Mouse (Mus musculus) spleen, adult 2 months (tissue): ENCODE measurements around the gene BC034090. TPM values are rescaled to one million over a fixed set of nuclear protein-coding genes. Genes with fewer than 3 reads are reported as not detected.
A peak's percentile ranks its signal among the peaks of the same experiment; 100 is the strongest.

Experiments used
- DNase-seq, 2 experiments: peaks; one replicate each; pipeline versions ENCODE4 v3.0.0 to v3.0.0-alpha.2; 2012 to 2021; ENCODE audit warnings: low spot score in 2 of 2, low read depth in 1 of 2
- H3K27ac ChIP-seq: fragments of 200-500 bp; 2 replicates; pipeline ENCODE4 v1.5.1; 2012; ENCODE audit warnings: low read length, inconsistent platforms; ENCODE audit not compliant: insufficient read depth
- H3K27me3 ChIP-seq: fragments of 200-500 bp; 2 replicates; pipeline ENCODE4 v1.6.1; 2012; ENCODE audit warnings: mild to moderate bottlenecking, moderate library complexity, low read length, inconsistent platforms; ENCODE audit not compliant: control insufficient read depth, insufficient read depth
- H3K36me3 ChIP-seq: fragments of 200-500 bp; 2 replicates; pipeline ENCODE4 v1.6.1; 2012; ENCODE audit warnings: mild to moderate bottlenecking, low read length, inconsistent platforms; ENCODE audit not compliant: control insufficient read depth, insufficient read depth
- H3K4me1 ChIP-seq: fragments of 200-500 bp; 2 replicates; pipeline ENCODE4 v1.6.1; 2011; ENCODE audit warnings: inconsistent platforms; ENCODE audit not compliant: control insufficient read depth, insufficient read depth, insufficient read length
- H3K4me3 ChIP-seq: fragments of 200-500 bp; 2 replicates; pipeline ENCODE4 v1.5.1; 2011; ENCODE audit warnings: mild to moderate bottlenecking, inconsistent platforms; ENCODE audit not compliant: insufficient read depth, insufficient read length; ENCODE audit errors: extremely low read depth
- CTCF ChIP-seq: fragments of 200-500 bp; IDR thresholded peaks from 2 replicates; pipeline ENCODE4 v1.5.1; 2011; ENCODE audit warnings: mild to moderate bottlenecking, inconsistent platforms; ENCODE audit not compliant: insufficient read depth, insufficient read length, insufficient replicate concordance; ENCODE audit errors: extremely low read depth
- POLR2A ChIP-seq: fragments of 200-500 bp; IDR thresholded peaks from 2 replicates; pipeline ENCODE4 v1.6.1; 2011; ENCODE audit warnings: low read depth, low read length, inconsistent platforms
- WGBS: fragments of 180-500 bp; shearing (Covaris S2); methylation state at CpG from one replicate; pipeline ENCODE4 v1.1.7; 2018; 5-methylcytosine and 5-hydroxymethylcytosine counted together
- polyA plus RNA-seq: library from polyadenylated mRNA; depleted of rRNA; stranded (reverse); fragments of >200 nt; gene quantifications from 2 replicates; pipeline ENCODE4 v1.2.3, GENCODE M21; 2012; rRNA removed

BC034090 gene
- 2.7 and 3.3 TPM in 2 replicates for polyA plus RNA-seq

DNA sequence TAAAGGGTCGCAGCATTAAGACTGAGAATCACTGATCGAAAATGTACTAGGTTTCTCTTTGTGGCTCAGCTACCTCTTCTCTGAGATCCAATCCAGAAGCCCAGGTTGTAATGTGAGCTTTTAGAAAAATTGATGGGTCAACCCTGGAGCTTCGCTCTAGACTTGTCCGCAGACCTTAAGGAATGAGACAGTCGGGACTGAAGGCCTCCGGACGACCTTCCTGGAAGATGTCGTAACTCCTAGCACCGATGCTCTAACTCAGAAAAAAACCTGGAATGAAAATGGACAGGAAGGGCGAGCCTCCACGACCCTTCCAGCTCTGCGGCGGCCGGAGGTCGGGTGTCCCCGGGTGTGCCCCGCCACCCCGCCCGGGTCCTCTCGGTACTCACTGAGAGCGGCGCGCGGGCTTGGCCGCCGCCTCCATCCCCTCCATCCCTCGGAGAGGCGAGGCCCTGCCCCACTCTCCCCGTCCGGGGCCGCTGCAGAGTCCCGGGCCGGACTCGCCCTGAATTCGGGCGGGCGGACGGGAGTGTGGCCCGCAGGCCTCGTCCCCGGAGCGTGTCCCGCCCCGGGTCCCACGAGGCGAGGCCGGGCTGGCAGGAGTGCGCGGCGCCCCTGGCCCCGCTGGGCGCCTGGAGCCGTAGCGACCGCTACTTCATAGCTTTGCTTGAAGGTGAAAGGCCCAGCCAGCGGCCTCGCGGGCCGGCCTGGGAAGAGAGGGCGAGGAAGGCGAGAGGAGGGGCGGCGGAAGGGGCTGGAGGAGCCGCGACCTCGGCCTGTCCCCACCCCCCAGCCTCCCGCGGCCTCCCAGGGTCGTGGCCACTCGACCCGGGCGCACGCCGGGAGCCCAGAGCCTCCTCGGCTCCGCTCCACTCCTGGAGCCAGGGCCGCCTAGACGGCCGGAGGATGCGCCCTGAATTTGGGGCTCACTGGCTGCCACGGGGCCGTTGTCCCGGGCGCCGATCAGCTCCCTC is at the start of gene BC034090:
Gene BC034090, minus strand, starts transcription at position 648 of the 974 bp plus-strand sequence.
- peaks cover 9% of the 10 kb centered on the region for H3K4me1 ChIP-seq
- TF ChIP-seq CTCF = no peak
- no peak for TF ChIP-seq POLR2A
- H3K36me3 ChIP-seq = no peaks in the 10 kb centered on the region
- H3K27ac ChIP-seq = no peak within 1 kb of the TSS
- peaks cover 15% of the 10 kb centered on the region for H3K27me3 ChIP-seq
- H3K4me3 ChIP-seq = peak within 1 kb of the TSS; percentile 41; the same call in 1 of the 2 replicates
- 6% methylated on average over 83 of the region's 85 CpGs for WGBS
- no peak for DNase-seq

DNA sequence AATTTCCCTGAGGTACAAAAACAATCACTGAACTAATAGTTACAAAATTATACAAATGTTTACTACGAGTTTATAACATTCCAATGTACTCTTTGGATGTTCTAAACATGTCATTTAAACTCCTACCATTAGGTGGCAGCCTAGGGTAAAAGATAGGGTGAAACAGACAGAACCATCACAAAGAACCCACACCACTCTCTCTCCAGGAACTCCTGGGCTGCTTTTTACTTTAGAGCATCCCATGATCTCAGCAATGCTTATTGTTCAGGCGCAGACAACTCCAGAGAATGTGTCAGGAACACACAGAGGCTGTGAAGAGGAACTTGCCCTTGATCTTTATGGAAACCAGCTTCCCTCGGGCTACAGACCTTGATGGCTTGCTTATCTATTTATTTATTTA is 49.2 kb upstream of the BC034090 start:
- DNase-seq = peak in 1 of 2 experiments; percentile 40
- WGBS = 38% methylated on average over 3 of the region's 3 CpGs
- Histone ChIP-seq H3K27ac (no peak overlapping the region), H3K36me3 (peaks cover 10% of the 10 kb centered on the region), H3K4me1 (no peaks in the 10 kb centered on the region), H3K27me3 (no peaks in the 10 kb centered on the region), H3K4me3 (no peak overlapping the region)
- no peak for TF ChIP-seq POLR2A
- peak; percentile 8; the same call in 1 of the 2 replicates for TF ChIP-seq CTCF

DNA sequence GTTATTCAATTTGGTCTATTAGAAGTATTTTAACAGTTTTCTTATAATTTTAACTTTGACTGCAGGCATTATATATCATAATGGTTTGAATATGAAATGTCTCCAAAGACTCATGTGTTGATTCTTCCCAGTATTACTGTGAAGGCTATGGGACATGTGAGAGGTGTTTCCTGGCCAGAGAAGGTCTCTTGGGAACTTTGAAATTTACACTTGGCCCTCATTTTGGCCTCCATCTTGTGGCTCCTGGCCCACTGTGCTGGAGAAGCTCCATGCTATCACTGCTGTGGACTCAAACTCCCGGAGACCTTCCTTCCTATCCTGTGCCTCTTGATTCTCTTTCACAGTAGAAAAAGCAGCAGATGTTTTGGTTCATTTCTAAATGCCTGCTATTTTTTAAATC is 45.2 kb upstream of the BC034090 start:
- no peak for TF ChIP-seq CTCF
- TF ChIP-seq POLR2A = no peak
- H3K27me3 ChIP-seq = no peaks in the 10 kb centered on the region
- H3K36me3 ChIP-seq = peaks cover 15% of the 10 kb centered on the region
- no peak for DNase-seq
- WGBS = 81% methylated on average over 1 of the region's 1 CpGs
- no peaks in the 10 kb centered on the region for H3K4me1 ChIP-seq
- no peak overlapping the region for H3K27ac ChIP-seq
- H3K4me3 ChIP-seq = no peak overlapping the region

DNA sequence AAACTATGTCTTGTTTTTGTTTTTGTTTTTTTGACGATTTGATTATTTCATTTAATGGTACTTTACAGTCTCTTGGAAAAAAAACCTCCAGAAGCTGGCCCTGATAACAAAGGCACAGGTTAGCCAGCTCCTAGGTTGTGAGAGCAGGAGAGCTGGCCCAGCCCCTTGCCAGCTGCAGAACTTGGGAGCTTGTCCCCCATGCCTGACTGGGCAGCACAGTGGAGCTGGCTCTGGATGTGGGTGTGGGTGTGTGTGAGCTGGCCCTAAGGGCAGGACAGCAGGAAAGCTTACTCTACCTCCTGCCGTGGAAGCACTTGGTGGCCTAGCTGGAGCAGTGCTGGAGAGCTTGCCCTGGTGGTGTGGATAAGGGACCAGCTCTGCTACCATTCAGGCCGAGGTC is 43.8 kb upstream of the BC034090 start:
- Histone ChIP-seq H3K27me3 (no peaks in the 10 kb centered on the region), H3K36me3 (peaks cover 16% of the 10 kb centered on the region), H3K27ac (no peak overlapping the region), H3K4me3 (no peak overlapping the region), H3K4me1 (no peaks in the 10 kb centered on the region)
- no peak for DNase-seq
- no peak for TF ChIP-seq CTCF
- TF ChIP-seq POLR2A = no peak
- WGBS = 98% methylated on average over 3 of the region's 3 CpGs

GRCm38 (mm10) chr1:155283808-155284207 is 39.6 kb upstream of the BC034090 start:
- Histone ChIP-seq H3K27ac (no peak overlapping the region), H3K36me3 (peaks cover 14% of the 10 kb centered on the region), H3K4me3 (no peak overlapping the region), H3K4me1 (no peaks in the 10 kb centered on the region), H3K27me3 (no peaks in the 10 kb centered on the region)
- no peak for TF ChIP-seq POLR2A
- no peak for TF ChIP-seq CTCF
- DNase-seq = peak in 1 of 2 experiments; percentile 26
- WGBS = 35% methylated on average over 7 of the region's 7 CpGs

DNA sequence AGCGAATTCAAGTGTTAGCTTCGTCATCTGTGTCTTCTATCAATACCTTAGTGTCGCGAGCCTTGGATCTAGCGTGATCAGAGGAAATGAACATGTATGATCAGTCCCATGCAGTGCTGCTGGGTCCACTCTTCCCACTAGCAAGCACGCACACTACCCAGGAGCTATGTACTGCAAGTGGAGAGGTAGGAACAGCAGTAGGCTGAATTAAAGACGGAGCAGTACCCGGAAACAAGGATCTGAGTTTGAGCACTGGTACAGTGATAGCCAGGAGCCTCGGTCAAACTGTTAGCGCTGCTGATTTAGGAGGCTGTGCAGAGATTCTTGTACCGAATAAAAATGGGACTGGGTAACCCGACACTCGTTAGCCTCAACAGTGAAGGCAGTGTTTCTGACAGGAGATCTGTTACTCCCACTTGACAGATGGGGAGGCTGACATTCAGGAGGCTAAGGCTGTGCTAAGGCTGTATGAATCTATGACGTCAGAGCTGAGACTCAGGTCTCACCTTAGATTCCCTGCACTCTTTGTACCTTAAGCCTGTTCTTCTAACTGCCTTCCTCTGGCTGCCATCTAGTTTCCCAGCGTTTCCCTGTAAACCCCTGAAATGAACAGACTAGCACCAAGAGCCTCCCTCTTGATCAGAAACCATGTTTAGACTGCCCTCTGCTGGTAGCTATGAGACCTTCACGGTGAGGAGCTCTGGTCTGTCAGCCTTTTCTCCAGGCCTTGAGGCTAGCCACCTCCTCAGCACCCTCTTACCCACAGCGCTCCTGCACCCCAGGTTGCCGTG is 37.0 kb upstream of the BC034090 start:
- WGBS = 75% methylated on average over 18 of the region's 18 CpGs
- no peaks in the 10 kb centered on the region for H3K4me1 ChIP-seq
- no peak overlapping the region for H3K4me3 ChIP-seq
- H3K27me3 ChIP-seq = no peaks in the 10 kb centered on the region
- H3K36me3 ChIP-seq = peaks cover 12% of the 10 kb centered on the region
- TF ChIP-seq POLR2A (no peak), CTCF (peak; percentile 64; the same call in 1 of the 2 replicates)
- H3K27ac ChIP-seq = no peak overlapping the region
- DNase-seq = peak; percentile 46 to 47
